Mouse (Mus musculus) liver, postnatal 0 days (tissue): ENCODE results near the gene Ttc9b. TPM values are rescaled to one million over a fixed set of nuclear protein-coding genes. Genes with fewer than 3 reads are reported as not detected.
"Not testable (repeated sequence)": the region's sequence is repeated elsewhere in the genome, so short reads cannot be mapped to it uniquely, and the experiment has no call there.

ENCODE experiments used
- ATAC-seq: fragments of 200-750 bp; cut with Nextera tagmentation; 2 replicates; pipeline ENCODE4 v1.8.0; 2017; ENCODE audit warnings: mild to moderate bottlenecking, moderate library complexity
- DNase-seq: peaks from one replicate; pipeline ENCODE4 v3.0.0-alpha.2; 2016
- H3K27ac ChIP-seq: fragments of 300-500 bp; sonication (generic); 2 replicates; pipeline ENCODE4 v1.5.1; 2014; ENCODE audit warnings: antibody characterized with exemption, moderate library complexity, mild to moderate bottlenecking, low read depth
- H3K27me3 ChIP-seq: fragments of 300-500 bp; sonication (generic); 2 replicates; pipeline ENCODE4 v1.6.1; 2014; ENCODE audit warnings: low read length, control low read depth, mixed read lengths; ENCODE audit not compliant: insufficient read depth
- H3K36me3 ChIP-seq: fragments of 300-500 bp; sonication (generic); replicated peaks from 2 replicates; pipeline ENCODE4 v1.6.1; 2014; ENCODE audit warnings: mild to moderate bottlenecking, control low read depth, low read length, moderate library complexity, mixed read lengths; ENCODE audit not compliant: insufficient read depth
- H3K4me1 ChIP-seq: fragments of 300-500 bp; sonication (generic); 2 replicates; pipeline ENCODE4 v1.6.1; 2014; ENCODE audit warnings: antibody characterized with exemption, mild to moderate bottlenecking, control low read depth; ENCODE audit not compliant: insufficient read depth
- H3K4me2 ChIP-seq: fragments of 300-500 bp; sonication (generic); 2 replicates; pipeline ENCODE4 v1.6.1; 2014; ENCODE audit warnings: low read depth, mild to moderate bottlenecking, low read length, moderate library complexity, mixed read lengths
- H3K4me3 ChIP-seq: fragments of 300-500 bp; sonication (generic); 2 replicates; pipeline ENCODE4 v1.5.1; 2014; ENCODE audit warnings: low read depth, low read length
- H3K9ac ChIP-seq: fragments of 300-500 bp; sonication (generic); replicated peaks from 2 replicates; pipeline ENCODE4 v1.6.1; 2014; ENCODE audit warnings: mild to moderate bottlenecking, moderate library complexity
- H3K9me3 ChIP-seq: fragments of 300-500 bp; sonication (generic); 2 replicates; pipeline ENCODE4 v1.6.1; 2016; ENCODE audit warnings: mild to moderate bottlenecking, control low read depth, low read length, mixed read lengths
- CTCF ChIP-seq: sonication (generic); IDR thresholded peaks from 2 replicates; pipeline ENCODE4 v1.5.1; 2016; ENCODE audit warnings: antibody characterized with exemption, low read depth
- EP300 ChIP-seq: IDR thresholded peaks from 2 replicates; pipeline ENCODE4 v1.6.1; 2016; ENCODE audit warnings: antibody characterized with exemption, low read depth, mild to moderate bottlenecking
- WGBS: fragments of 180-500 bp; shearing (Covaris S2); extraction: QIAGEN DNeasy Blood & Tissue Kit; methylation state at CpG from one replicate; pipeline ENCODE4 v1.1.7; 2014; ENCODE audit not compliant: insufficient replicate concordance; 5-methylcytosine and 5-hydroxymethylcytosine counted together
- polyA plus RNA-seq: library from polyadenylated mRNA; unstranded; fragments of >200 nt; fragmentation: Nextera tagmentation; extraction: Ambion mirVana; gene quantifications from 2 replicates; pipeline ENCODE4 v1.2.1, GENCODE M21; 2015

Gene Ttc9b
- polyA plus RNA-seq, 1 experiment from 2014 or later: not detected

DNA sequence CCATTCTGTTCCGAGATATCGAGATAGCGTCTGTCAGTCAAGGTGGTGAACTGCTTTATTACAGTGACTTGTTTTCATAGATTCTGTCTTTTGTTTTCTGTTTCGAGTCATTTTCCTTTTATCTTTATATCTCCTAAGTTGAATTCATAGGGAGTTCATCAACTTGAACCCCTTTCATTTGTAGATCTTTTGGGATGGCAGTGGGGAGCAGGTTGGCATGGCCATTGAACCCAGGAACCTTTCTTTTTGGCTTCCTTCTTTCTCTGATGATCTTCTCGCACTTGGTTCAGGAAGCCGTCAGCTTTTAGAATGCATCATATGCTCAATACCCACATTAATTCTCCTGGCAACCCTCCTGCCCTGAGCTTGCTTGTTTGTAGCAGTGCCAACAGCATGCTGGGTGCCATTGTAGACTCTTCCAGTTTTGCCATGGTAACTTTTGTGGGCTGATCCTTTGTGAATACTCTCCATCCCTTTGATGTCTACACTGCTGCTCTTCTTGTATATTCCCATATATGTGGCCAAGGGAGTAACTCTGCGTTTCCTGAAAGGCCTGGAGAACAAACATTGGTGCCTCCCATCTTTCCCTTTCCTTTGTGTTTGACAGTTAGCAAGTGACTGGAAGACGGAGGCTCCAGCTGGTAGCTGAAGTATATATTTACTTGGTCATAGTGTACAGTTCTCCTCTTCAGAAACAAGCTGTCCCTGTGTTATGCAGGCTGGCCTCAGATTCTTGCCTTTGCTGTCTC lies 39.8 kb upstream of the Ttc9b start:
- 72% methylated on average over 8 of the region's 8 CpGs for WGBS
- Histone ChIP-seq H3K4me1 (no peaks in the 10 kb centered on the region; the same call in 1 of the 2 replicates), H3K27me3 (no peaks in the 10 kb centered on the region), H3K4me3 (no peak overlapping the region), H3K9me3 (no peaks in the 10 kb centered on the region), H3K27ac (no peak overlapping the region), H3K4me2 (no peak overlapping the region), H3K9ac (no peak overlapping the region), H3K36me3 (peaks cover 51% of the 10 kb centered on the region)
- ATAC-seq (no peak), DNase-seq (no peak)
- TF ChIP-seq CTCF (no peak), EP300 (no peak)

- Histone ChIP-seq H3K9ac (no peak overlapping the region), H3K27ac (no peak overlapping the region), H3K4me2 (no peak overlapping the region), H3K36me3 (peaks cover 67% of the 10 kb centered on the region), H3K4me1 (no peaks in the 10 kb centered on the region), H3K27me3 (no peaks in the 10 kb centered on the region), H3K9me3 (no peaks in the 10 kb centered on the region), H3K4me3 (no peak overlapping the region)
- ATAC-seq (no peak), DNase-seq (no peak)
- 84% methylated on average over 6 of the region's 6 CpGs for WGBS
- no peak for TF ChIP-seq CTCF
Observed at GRCm38 (mm10) chr7:27621028-27621427, 32.7 kb upstream of the Ttc9b start.

DNA sequence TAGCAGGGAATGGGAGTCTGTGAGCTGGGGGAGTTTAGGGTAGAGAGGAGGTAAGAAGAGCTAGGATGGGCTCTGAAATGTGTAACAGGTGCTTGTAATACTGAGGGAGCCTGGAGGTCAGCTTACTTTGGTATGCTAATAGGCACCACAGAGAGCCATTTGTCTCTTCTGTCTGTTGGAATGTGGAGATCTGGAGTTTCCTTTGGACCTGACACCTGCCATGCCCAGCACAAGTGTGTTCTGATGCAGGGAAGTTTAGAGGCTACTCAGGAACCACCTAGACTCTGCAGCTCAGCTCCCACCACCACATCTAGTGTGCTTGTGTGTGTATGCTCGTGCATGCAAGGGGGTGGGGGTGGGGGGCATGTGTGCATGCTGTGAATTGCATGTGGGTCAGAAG lies 31.5 kb upstream of the Ttc9b start:
- no peak overlapping the region for H3K4me3 ChIP-seq
- 71% methylated on average over 1 of the region's 1 CpGs for WGBS
- no peak overlapping the region for H3K9ac ChIP-seq
- H3K9me3 ChIP-seq: no peaks in the 10 kb centered on the region
- no peaks in the 10 kb centered on the region for H3K27me3 ChIP-seq
- no peaks in the 10 kb centered on the region for H3K4me1 ChIP-seq
- no peak for TF ChIP-seq CTCF
- TF ChIP-seq EP300: no peak
- no peak overlapping the region for H3K27ac ChIP-seq
- H3K36me3 ChIP-seq: peaks cover 66% of the 10 kb centered on the region
- H3K4me2 ChIP-seq: no peak overlapping the region
- ATAC-seq (no peak), DNase-seq (no peak)

DNA sequence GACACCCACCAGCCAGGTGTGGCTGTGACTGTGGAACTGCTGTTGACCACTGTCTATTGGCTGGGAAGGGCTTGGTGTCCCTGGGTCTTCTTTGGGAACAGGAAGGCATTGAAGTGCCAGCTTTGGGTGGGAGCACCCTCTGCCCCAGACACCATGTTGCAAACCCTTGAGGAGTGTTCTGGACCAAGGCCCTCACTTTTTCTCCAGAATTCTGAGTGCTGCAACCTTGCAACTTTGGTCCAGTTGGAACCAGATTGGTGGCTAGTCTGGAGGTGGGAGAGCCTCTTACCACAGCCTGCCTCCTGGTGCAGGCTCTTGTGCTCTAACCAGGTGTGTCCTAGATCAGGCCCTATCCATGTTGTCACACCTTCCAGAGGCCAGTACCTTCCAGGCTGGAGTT lies 28.7 kb upstream of the Ttc9b start:
- H3K27ac ChIP-seq: no peak overlapping the region
- TF ChIP-seq CTCF: no peak
- TF ChIP-seq EP300: no peak
- ATAC-seq: no peak
- DNase-seq: no peak
- H3K4me1 ChIP-seq: no peaks in the 10 kb centered on the region
- no peak overlapping the region for H3K4me2 ChIP-seq
- peaks cover 63% of the 10 kb centered on the region for H3K36me3 ChIP-seq
- H3K9me3 ChIP-seq: no peaks in the 10 kb centered on the region
- H3K27me3 ChIP-seq: no peaks in the 10 kb centered on the region
- H3K4me3 ChIP-seq: no peak overlapping the region
- H3K9ac ChIP-seq: no peak overlapping the region

DNA sequence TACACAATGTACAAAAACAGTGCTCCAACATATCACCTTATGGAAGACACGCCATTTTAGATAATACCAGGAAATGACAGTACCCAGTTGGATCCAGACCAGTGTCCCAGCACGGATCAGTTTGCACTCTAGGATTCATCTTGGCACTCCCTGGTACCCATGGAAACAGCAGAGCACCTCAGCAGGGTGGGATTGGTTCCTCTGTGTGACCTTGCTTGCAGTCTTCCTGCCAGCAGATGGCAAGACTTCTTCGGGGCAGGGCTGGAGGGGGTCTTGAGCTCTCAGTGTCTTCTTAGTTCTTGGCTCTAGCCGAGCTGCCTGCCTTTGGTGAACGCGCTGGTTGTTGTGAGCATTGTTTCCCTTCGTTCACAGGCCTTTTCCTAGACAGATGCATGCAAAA lies 26.0 kb upstream of the Ttc9b start:
- DNase-seq: no peak
- H3K4me2 ChIP-seq: no peak overlapping the region
- H3K36me3 ChIP-seq: peaks cover 64% of the 10 kb centered on the region
- no peak for TF ChIP-seq EP300
- no peak for TF ChIP-seq CTCF
- 84% methylated on average over 7 of the region's 7 CpGs for WGBS
- H3K9me3 ChIP-seq: no peaks in the 10 kb centered on the region
- H3K4me3 ChIP-seq: no peak overlapping the region
- H3K4me1 ChIP-seq: no peaks in the 10 kb centered on the region
- H3K9ac ChIP-seq: no peak overlapping the region
- H3K27me3 ChIP-seq: no peaks in the 10 kb centered on the region
- H3K27ac ChIP-seq: no peak overlapping the region
- no peak for ATAC-seq

DNA sequence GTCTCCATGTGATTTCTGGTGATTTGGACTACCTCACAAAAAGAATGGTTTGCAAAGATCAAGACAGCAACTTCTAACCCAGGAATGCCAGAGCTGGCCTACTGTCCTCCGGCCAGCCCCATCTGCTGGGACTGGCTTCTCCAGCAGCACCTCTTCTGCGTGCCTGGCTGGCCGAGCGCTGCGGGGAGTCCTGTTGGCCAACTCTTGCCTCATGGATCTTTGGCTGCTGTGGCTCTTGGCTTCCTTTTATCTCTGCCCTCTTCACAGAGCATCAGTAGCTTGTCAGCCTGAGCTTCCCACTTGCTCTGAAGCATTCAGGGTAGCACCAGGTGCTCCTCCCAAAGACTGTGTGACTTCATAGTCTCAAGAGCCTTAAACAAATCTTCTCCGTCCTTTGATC lies 25.5 kb upstream of the Ttc9b start:
- TF ChIP-seq EP300 (no peak), CTCF (no peak)
- ATAC-seq: no peak
- Histone ChIP-seq H3K27me3 (no peaks in the 10 kb centered on the region), H3K9me3 (no peaks in the 10 kb centered on the region), H3K4me1 (no peaks in the 10 kb centered on the region), H3K4me2 (no peak overlapping the region), H3K4me3 (no peak overlapping the region), H3K36me3 (peaks cover 68% of the 10 kb centered on the region), H3K27ac (no peak overlapping the region), H3K9ac (no peak overlapping the region)
- no peak for DNase-seq
- 95% methylated on average over 6 of the region's 6 CpGs for WGBS

DNA sequence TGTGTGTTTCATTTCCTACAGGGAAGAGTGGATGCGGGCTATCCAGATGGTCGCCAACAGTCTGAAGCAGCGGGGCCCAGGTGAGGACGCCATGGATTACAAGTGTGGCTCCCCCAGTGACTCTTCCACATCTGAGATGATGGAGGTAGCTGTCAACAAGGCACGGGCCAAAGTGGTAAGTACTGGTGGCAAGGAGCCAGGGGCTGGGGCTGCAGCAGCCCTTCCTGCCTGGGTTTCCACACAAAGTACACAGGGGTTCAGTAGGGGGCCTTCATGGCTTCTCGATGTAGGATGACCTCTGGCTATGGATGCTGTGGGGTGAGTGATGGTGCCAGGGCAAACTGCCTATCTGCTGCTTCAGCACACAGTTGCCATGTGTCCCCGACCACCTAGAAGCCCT lies 24.9 kb upstream of the Ttc9b start:
- not testable (repeated sequence) for H3K27me3 ChIP-seq, ATAC-seq, H3K9me3 ChIP-seq, H3K4me2 ChIP-seq, DNase-seq, H3K4me3 ChIP-seq, H3K9ac ChIP-seq, H3K27ac ChIP-seq, H3K4me1 ChIP-seq
- 84% methylated on average over 7 of the region's 7 CpGs for WGBS
- peaks cover 70% of the 10 kb centered on the region for H3K36me3 ChIP-seq
